Mouse (Mus musculus): ENCODE results near the gene Dnaaf2.

DNA sequence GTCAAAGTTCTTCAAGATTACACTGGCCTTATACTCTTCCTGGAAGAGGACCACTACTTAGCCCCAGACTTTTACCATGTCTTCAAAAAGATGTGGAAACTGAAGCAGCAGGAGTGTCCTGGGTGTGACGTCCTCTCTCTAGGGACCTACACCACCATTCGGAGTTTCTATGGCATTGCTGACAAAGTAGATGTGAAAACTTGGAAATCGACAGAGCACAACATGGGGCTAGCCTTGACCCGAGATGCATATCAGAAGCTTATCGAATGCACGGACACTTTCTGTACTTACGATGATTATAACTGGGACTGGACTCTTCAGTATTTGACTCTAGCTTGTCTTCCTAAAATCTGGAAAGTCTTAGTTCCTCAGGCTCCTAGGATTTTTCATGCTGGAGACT lies 12.9 kb downstream of the Dnaaf2 start:
- TF ChIP-seq CTCF (IDR thresholded peaks at IDR 0.05; ENCODE audit: low read depth) = no peak
- no peak for TF ChIP-seq EP300 (IDR thresholded peaks at IDR 0.05; ENCODE audit: low read depth)
